Mouse (Mus musculus) layer of hippocampus, adult 11-12 months (tissue): ENCODE measurements at regions not wholly inside any gene's neighbourhood (a gene's known extent, or its start where the extent isn't known, plus 50 kb on each side); places are given as distances from the start of the nearest gene placed in this dataset.

Source experiments
- DNase-seq: peaks from one replicate; pipeline ENCODE4 v3.0.0; 2022; ENCODE audit warnings: low spot score

- no peak for DNase-seq
These were observed 348.2 kb downstream of the Fat4 start for GRCm38 (mm10) chr3:39234921-39235320.

- DNase-seq: no peak
These were observed 362.0 kb downstream of the Fat4 start for GRCm38 (mm10) chr3:39248712-39249111.

GRCm38 (mm10) chr3:39249224-39249892 lies 362.6 kb downstream of the Fat4 start:
- DNase-seq: no peak

GRCm38 (mm10) chr3:39253076-39253475 lies 366.3 kb downstream of the Fat4 start:
- no peak for DNase-seq

GRCm38 (mm10) chr3:39264671-39265430 lies 378.1 kb downstream of the Fat4 start:
- no peak for DNase-seq

- no peak for DNase-seq
These were observed 378.9 kb downstream of the Fat4 start for GRCm38 (mm10) chr3:39265606-39266005.

- DNase-seq: no peak
These were observed 382.6 kb downstream of the Fat4 start for GRCm38 (mm10) chr3:39269388-39269787.

GRCm38 (mm10) chr3:39272616-39273015 lies 385.9 kb downstream of the Fat4 start:
- no peak for DNase-seq

GRCm38 (mm10) chr3:39276897-39277296 lies 390.2 kb downstream of the Fat4 start:
- DNase-seq: no peak

GRCm38 (mm10) chr3:39277310-39277709 lies 390.6 kb downstream of the Fat4 start:
- DNase-seq: no peak

- no peak for DNase-seq
These were observed 408.5 kb downstream of the Fat4 start for GRCm38 (mm10) chr3:39295255-39295654.

- no peak for DNase-seq
These were observed 409.5 kb downstream of the Fat4 start for GRCm38 (mm10) chr3:39296257-39296656.

GRCm38 (mm10) chr3:39309487-39309886 lies 422.7 kb downstream of the Fat4 start:
- DNase-seq: no peak

GRCm38 (mm10) chr3:39313563-39313962 lies 426.8 kb downstream of the Fat4 start:
- DNase-seq: no peak

- DNase-seq: no peak
These were observed 434.1 kb downstream of the Fat4 start for GRCm38 (mm10) chr3:39320851-39321250.

- no peak for DNase-seq
These were observed 435.5 kb downstream of the Fat4 start for GRCm38 (mm10) chr3:39322225-39322624.

GRCm38 (mm10) chr3:39335612-39336230 lies 449.0 kb downstream of the Fat4 start:
- no peak for DNase-seq

- DNase-seq: no peak
These were observed 454.5 kb downstream of the Fat4 start for GRCm38 (mm10) chr3:39341161-39341687.

GRCm38 (mm10) chr3:39344078-39344477 lies 457.3 kb downstream of the Fat4 start:
- DNase-seq: no peak

GRCm38 (mm10) chr3:39347578-39347977 lies 460.8 kb downstream of the Fat4 start:
- DNase-seq: no peak

GRCm38 (mm10) chr3:39357012-39357411 lies 470.3 kb downstream of the Fat4 start:
- no peak for DNase-seq

GRCm38 (mm10) chr3:39360278-39360677 lies 473.5 kb downstream of the Fat4 start:
- peak; percentile 32 for DNase-seq

- DNase-seq: no peak
These were observed 484.2 kb downstream of the Fat4 start for GRCm38 (mm10) chr3:39370926-39371325.
